Mouse (Mus musculus) right cerebral cortex, postnatal 14 days (tissue): ENCODE data around the gene Sptssb.

ENCODE experiments used
- DNase-seq: peaks from one replicate; pipeline ENCODE4 v3.0.0; 2022

Gene Sptssb

GRCm38 (mm10) chr3:69859858-69860588, at the start of gene Sptssb:
Sptssb (minus strand) TSS chr3:69859940.
- peak; percentile 25 for DNase-seq

GRCm38 (mm10) chr3:69908074-69908473, 48.3 kb upstream of the Sptssb start:
- DNase-seq: no peak

GRCm38 (mm10) chr3:69907564-69907963, 47.8 kb upstream of the Sptssb start:
- no peak for DNase-seq

GRCm38 (mm10) chr3:69902787-69903477, 43.2 kb upstream of the Sptssb start:
- DNase-seq: no peak

- no peak for DNase-seq
Measured at GRCm38 (mm10) chr3:69902382-69902781, 42.6 kb upstream of the Sptssb start.

- DNase-seq: no peak
Measured at GRCm38 (mm10) chr3:69901874-69902381, 42.2 kb upstream of the Sptssb start.

- DNase-seq: no peak
Measured at GRCm38 (mm10) chr3:69900335-69900734, 40.6 kb upstream of the Sptssb start.

GRCm38 (mm10) chr3:69897917-69898594, 38.3 kb upstream of the Sptssb start:
- DNase-seq: no peak

- no peak for DNase-seq
Measured at GRCm38 (mm10) chr3:69895516-69895915, 35.8 kb upstream of the Sptssb start.

- DNase-seq: no peak
Measured at GRCm38 (mm10) chr3:69892187-69893094, 32.7 kb upstream of the Sptssb start.

GRCm38 (mm10) chr3:69885866-69886265, 26.1 kb upstream of the Sptssb start:
- no peak for DNase-seq

- no peak for DNase-seq
Measured at GRCm38 (mm10) chr3:69883710-69884109, 24.0 kb upstream of the Sptssb start.

- no peak for DNase-seq
Measured at GRCm38 (mm10) chr3:69877538-69877937, 17.8 kb upstream of the Sptssb start.

- DNase-seq: no peak
Measured at GRCm38 (mm10) chr3:69874721-69875120, 15.0 kb upstream of the Sptssb start.

GRCm38 (mm10) chr3:69872661-69873327, 13.1 kb upstream of the Sptssb start:
- no peak for DNase-seq

- DNase-seq: no peak
Measured at GRCm38 (mm10) chr3:69871174-69871573, 11.4 kb upstream of the Sptssb start.

- no peak for DNase-seq
Measured at GRCm38 (mm10) chr3:69869702-69870101, 10.0 kb upstream of the Sptssb start.

GRCm38 (mm10) chr3:69861789-69862395, 2.2 kb upstream of the Sptssb start:
- DNase-seq: no peak

- DNase-seq: peak; percentile 64
Measured at GRCm38 (mm10) chr3:69860589-69861521, 1.1 kb upstream of the Sptssb start.

GRCm38 (mm10) chr3:69839485-69839884, 20.3 kb downstream of the Sptssb start:
- DNase-seq: no peak
